Mouse (Mus musculus): ENCODE results near the gene Plekha6.

The Plekha6 gene

GRCm38 (mm10) chr1:133213901-133214300 is 49.9 kb downstream of the Plekha6 start:
- no peak for DNase-seq (ENCODE audit: low read depth, low spot score)

DNA sequence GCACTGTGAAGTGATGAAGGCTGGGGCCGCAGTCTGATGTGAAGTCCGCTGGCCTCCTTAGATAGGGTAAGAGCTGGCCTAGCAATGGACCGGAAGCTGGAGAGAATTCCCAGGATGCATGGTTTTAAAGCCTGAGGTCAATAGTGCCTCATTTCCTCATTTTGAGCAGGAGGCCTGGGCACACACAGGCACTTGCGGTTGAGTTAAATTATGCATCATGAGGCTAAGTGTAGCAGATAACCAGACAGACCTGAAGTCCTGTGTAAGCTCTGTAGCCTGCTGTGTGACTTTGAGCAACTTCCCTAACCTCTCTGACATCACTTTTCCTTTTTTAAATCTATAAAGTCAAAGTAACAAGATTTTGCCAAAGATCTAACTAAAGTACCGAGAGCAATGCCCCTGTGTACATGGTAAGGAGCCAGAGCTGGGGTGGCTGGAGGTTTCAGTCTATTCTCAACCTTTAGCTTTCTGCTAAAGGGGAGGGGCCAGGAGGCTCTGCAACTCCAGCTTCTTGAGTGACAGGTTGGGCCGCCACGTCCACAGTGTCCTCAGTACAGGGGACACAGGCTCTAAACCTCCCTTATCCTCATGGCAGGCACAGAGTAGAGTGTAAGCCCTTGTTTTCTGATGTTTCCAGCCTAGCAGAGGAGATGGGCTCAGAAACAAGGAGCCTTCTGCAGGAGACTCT is 50.8 kb downstream of the Plekha6 start:
- DNase-seq (ENCODE audit: low read depth, low spot score): no peak

DNA sequence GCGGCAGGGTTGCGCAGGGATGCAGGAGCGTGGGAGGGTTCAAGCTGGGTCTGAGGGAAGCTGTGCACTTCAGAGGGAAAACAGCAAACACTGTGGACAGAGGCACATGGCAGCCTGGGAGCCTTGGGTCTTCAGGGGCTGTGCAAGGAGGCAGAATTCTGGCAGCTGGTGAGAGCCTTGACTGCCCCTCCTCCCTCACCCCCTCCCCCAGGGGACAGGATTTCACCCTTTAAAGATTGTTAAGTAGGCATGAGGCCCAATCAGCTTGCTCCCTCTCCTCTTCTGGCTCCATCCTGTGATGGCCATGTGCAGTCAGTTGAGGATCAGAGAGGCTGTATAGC is 51.3 kb downstream of the Plekha6 start:
- DNase-seq (ENCODE audit: low read depth, low spot score): no peak

DNA sequence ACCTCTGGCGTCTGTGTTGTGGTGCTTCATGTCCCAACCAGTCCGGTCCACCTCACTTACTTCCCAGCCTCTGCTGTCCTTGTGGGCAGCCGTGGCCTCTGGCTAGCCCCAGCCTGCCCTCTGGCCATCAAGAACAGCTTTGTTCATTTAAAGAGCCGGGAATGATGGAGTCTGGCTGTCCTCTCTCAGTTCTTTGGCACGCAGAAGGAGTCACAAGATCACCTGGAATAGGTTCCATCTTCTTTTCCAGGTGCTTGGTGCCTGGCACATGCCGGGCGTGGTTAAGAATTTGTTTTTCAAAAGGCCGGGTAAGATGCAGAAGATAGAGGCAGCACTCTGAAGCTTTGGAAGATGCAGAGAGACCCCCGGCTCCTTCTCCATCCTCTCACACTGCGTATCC is 51.7 kb downstream of the Plekha6 start:
- DNase-seq (ENCODE audit: low read depth, low spot score): no peak

DNA sequence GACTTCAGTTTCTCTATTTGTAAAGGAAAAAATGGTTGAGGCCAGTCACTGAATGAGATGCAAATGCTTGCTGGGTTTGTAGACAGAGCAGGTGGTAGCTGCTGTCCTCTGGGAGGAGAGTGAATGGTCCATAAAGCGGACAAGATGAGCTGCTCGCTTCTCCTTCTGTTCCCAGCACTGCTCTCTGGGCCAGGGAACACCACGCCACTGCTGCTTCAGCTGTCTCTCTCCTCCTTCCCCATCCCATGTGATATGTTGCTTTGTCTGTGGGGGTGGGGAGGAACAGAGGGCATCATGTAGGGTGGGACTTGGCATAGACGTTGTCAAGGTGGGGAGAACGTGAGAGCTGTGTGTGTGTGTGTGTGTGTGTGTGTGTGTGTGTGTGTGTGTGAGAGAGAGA is 53.0 kb downstream of the Plekha6 start:
- no peak for DNase-seq (ENCODE audit: low read depth, low spot score)

DNA sequence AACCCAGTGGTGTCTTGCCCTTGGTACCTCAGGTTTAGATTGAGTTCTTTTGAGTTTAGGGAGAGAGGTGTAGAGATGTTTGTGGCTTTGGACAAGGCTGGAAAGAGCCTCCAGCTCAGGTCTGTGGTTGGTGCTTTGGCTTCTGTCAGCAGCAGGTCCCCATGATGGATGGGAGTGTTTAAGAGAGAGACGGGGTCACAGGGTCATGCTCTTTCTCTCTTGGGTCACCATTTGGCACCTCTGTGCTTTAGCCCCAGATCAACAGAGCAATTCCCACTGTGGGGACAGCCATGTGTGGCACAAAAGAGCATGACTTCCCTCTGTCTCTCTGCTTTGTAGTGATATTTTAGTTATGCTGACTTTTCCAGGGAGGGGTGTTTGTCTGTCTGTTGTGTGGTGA is 55.1 kb downstream of the Plekha6 start:
- no peak for DNase-seq (ENCODE audit: low read depth, low spot score)

- no peak for DNase-seq (ENCODE audit: low read depth, low spot score)
These were observed 57.4 kb downstream of the Plekha6 start for GRCm38 (mm10) chr1:133221459-133221858.

DNA sequence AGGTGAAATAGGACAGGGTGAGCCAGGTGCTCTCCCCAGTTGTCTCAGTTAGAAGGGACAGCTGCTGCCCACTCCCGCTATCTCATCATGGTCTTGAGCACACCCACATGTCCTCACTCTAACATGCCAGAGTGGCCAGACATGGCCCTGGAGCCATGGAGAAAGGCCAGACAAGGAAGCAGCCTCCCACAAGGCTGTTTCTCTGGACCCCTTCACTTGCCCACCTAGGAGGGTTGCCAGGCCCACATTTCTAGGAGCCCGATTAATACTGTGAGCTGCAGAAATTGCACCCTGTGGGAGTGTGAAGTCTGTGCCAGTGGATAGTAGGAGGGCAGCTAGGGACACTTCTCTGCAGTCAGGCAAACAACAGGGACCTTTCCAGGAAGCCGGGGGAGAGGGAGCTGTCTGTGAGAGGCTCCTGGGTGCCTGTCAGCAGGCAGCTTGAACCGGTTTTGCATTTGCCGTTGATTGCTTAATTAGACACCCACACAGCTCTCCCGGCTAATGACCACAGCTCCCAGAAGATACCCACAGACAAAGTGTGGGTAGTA is 58.5 kb downstream of the Plekha6 start:
- no peak for DNase-seq (ENCODE audit: low read depth, low spot score)

DNA sequence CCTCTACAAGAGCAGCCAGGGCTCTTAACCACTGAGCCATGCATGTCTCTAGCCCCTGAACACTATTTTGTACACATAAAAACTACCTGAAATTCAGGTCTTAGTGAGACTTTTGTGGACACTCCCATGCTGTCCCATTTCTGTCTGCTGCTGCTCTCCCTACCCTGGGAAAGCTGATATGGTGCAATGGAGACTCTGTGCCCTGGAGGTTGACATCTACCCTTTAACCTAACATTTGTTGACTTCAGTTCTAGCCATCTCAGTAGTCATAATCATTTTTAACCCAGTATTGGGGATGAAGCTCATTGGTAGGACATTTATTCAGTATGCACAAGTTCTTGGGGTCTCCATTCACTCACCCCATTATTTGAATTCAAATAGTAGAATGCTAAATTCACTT is 60.7 kb downstream of the Plekha6 start:
- no peak for DNase-seq (ENCODE audit: low read depth, low spot score)

- DNase-seq (ENCODE audit: low read depth, low spot score): no peak
These were observed 61.1 kb downstream of the Plekha6 start for GRCm38 (mm10) chr1:133225137-133225536.

- DNase-seq (ENCODE audit: low read depth, low spot score): no peak
These were observed 61.6 kb downstream of the Plekha6 start for GRCm38 (mm10) chr1:133225561-133225960.

GRCm38 (mm10) chr1:133225963-133226660 is 62.1 kb downstream of the Plekha6 start:
- DNase-seq (ENCODE audit: low read depth, low spot score): peak; percentile 59

GRCm38 (mm10) chr1:133226928-133227327 is 62.9 kb downstream of the Plekha6 start:
- DNase-seq (ENCODE audit: low read depth, low spot score): no peak

DNA sequence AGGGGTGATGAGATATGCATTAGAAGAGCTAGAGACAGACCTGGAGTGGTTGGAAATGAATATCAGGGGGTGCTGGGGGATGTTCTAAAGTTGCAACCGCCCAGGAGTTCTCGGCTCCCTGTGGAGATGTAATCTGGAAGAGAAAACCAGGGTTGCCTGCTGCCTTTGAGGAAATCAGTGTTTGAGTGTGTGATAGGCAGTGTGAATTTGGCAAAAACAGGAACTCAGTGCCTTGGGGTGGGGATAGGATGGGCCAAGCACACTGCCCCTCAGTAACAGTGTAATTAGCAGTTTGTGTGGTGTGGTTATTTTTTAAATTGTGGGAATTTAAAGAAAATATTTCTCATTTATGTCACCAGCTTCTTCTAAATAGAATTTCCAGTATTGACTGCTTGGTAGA is 63.4 kb downstream of the Plekha6 start:
- DNase-seq (ENCODE audit: low read depth, low spot score): no peak

DNA sequence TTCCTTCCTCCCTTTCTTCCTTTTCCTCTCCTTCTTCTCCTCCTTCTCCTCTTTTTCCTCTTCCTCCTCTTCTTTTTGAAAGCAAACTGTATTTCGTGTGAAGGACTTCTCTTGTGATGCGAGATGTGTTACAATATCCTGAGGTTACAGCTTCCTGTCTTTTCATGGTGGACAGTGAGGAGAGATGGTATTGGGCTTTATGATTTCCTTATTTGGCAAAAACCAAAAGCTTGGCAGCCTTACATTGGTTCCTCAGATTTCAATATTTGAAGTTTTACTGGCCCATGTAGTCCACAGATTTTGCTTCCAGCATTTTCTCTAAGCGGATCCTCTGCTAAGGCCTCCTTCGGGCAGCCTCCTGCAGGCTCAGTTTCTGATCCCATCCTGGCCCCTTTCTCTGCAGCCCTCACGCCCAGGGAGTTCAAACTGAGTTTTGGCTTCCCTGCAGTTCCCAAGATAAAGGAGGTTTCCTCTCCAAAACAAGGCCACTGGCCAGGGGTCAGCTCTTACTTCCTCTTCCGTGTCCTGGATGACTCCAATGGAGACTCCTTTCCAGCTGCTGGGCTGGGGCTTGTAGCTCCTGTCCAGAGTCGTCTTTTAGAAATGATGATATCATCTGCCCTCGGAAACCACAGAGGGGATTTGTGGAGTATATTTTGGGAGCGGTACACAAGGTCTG is 64.9 kb downstream of the Plekha6 start:
- no peak for DNase-seq (ENCODE audit: low read depth, low spot score)

- no peak for DNase-seq (ENCODE audit: low read depth, low spot score)
These were observed 67.6 kb downstream of the Plekha6 start for GRCm38 (mm10) chr1:133231523-133232193.

DNA sequence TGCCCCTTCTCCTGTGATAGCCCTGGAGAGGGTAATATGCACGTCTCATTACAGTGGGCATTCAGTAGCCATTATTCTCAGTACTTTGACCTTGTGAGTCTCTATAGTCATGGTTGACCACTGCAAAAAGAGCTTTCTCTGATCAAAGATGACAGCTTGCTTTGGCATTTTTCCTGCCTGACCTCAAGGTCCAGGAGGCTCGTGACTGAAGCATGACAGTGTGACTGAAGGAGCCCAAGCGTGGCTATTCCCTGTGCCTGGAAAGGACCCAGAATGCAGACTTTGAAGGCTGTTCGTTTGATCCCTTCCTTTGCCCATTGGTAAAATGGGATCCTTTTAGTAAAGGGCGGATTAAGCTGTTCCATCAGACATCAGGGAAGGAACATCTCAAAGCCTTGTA is 71.9 kb downstream of the Plekha6 start:
- DNase-seq (ENCODE audit: low read depth, low spot score): no peak

- DNase-seq (ENCODE audit: low read depth, low spot score): peak; percentile 79
These were observed 72.9 kb downstream of the Plekha6 start for GRCm38 (mm10) chr1:133236693-133237440.

DNA sequence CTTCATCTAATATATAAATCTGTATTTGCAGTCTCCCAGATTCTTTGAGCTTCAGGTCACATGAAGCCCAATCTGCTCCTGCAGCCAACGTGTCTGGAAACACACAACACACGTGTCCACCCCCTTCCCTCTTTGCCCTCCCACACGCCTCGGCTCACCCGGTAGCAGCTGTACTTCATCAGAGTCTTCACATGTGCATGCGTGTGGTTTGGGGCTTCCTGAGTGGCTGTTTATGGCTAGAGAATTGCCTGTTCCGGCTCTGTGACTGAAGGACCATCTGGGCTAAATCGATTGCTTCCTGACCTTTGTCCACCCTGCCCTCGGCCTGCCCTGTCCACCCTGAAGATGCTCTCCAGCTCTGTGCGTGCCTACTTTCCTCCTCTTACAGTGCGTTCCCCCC is 73.7 kb downstream of the Plekha6 start:
- DNase-seq (ENCODE audit: low read depth, low spot score): no peak

GRCm38 (mm10) chr1:133239121-133239812 is 75.3 kb downstream of the Plekha6 start:
- DNase-seq (ENCODE audit: low read depth, low spot score): no peak

DNA sequence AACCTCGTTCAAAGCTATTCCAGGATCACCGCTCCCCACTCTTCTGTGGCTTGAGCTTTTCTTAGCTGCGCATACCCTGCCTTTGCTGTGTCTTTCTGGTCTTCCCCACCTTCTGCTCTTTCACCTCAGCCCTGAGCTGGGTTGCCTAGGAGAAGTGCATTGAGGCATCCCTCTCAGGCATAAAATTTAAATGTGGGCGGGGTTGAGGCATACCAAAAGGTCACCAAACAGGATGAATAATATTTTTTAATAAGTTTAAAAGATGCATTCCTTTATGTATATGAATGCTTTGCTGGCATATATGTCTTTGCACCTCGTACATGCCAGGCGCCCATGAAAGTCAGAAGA is 75.8 kb downstream of the Plekha6 start:
- peak; percentile 31 for DNase-seq (ENCODE audit: low read depth, low spot score)

Measured in ES-CJ7 (cell line).